Mouse (Mus musculus) brain, embryonic 14.5 days (tissue): ENCODE measurements around the gene Gal3st2. TPM values are rescaled to one million over a fixed set of nuclear protein-coding genes. Genes with fewer than 3 reads are reported as not detected.
A peak's percentile ranks its signal among the peaks of the same experiment; 100 is the strongest.
"Not testable (repeated sequence)": the region's sequence is repeated elsewhere in the genome, so short reads cannot be mapped to it uniquely, and the experiment has no call there.

Experiments used
- DNase-seq: peaks from one replicate; pipeline ENCODE4 v3.0.0-alpha.2; 2011; ENCODE audit warnings: low read depth
- CTCF ChIP-seq: fragments of 200-500 bp; IDR thresholded peaks from 2 replicates; pipeline ENCODE4 v1.5.1; 2012; ENCODE audit warnings: inconsistent platforms, mild to moderate bottlenecking, moderate library complexity, borderline replicate concordance; ENCODE audit not compliant: insufficient read depth, insufficient read length; ENCODE audit errors: extremely low read depth
- POLR2A ChIP-seq: fragments of 200-500 bp; IDR thresholded peaks from 2 replicates; pipeline ENCODE4 v1.6.1; 2012; ENCODE audit warnings: mild to moderate bottlenecking, inconsistent platforms, borderline replicate concordance; ENCODE audit not compliant: poor library complexity, insufficient read depth, insufficient read length, severe bottlenecking; ENCODE audit errors: extremely low read depth
- polyA plus RNA-seq: library from polyadenylated mRNA; depleted of rRNA; stranded (reverse); fragments of >200 nt; gene quantifications from 2 replicates; pipeline ENCODE4 v1.2.3, GENCODE M21; 2012

Gal3st2 gene
- polyA plus RNA-seq, 1 experiment = not detected

DNA sequence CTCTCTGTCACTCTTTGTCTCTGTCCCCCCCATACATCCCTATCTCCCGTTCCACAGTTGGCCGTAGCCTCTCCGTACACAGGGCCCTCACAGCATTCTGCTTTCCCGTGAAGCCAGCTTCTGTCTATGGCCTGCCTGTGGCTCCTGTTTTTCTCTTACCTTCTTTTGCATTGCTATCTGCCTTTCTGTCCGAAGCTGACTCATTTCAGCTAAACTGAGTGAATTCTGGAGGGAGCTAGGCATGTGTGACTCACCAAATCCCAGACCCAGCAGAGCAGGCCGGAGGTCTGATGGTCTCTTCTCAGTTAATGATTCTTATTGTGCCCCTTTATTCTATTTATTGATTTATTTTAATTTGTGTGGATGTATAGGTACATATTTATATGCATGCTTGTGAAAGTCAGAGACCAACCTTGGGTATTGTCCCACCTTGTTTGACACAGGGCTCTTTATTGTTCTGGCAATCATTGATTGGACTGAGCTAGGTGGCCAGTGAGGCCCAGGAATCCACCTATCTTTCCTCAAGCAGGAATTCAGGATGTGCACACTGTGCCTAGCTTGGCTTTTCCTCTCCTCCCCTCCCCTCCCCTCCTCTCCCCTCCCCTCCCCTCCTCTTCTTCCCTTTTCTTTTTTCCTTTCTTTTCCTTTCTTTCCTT lies 25.1 kb upstream of the Gal3st2 start:
- TF ChIP-seq POLR2A = no peak
- TF ChIP-seq CTCF = no peak
- DNase-seq = no peak

DNA sequence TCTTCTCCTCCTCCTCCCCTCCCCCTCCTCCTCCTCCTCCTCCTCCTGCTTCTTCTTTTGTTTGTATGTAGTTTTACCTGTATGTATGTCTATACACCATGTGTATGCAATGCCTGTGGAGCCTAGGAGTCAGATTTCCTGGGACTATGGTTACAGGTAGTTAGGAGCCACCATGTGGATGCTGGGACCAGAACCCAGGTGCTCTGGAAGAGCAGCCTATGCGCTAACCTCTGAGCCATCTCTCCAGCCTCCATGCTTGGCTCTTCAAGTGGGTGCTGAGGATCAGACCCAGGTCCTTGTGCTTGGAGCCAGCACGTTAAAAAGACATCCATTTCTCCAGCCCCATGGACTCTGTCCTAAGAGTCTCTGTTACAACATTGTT lies 24.6 kb upstream of the Gal3st2 start:
- DNase-seq = no peak
- TF ChIP-seq CTCF = no peak
- TF ChIP-seq POLR2A = no peak

DNA sequence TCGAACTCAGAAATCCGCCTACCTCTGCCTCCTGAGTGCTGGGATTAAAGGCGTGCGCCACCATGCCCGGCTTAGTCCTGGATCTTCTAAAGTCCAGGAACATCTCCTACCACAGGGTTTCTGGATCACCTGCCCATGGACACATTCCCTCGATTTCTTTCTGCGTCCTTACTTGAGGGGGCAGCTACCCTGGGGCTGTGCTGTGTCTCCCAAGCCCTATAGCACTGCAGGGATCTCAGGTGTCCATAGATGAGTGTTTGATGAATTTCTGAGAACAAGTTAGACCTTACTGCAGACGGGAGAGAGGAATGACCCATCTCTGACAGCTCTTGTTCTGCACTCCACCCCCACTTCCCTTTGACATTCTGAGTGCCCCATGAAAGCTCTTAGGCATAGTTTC lies 23.8 kb upstream of the Gal3st2 start:
- no peak for TF ChIP-seq CTCF
- no peak for TF ChIP-seq POLR2A
- DNase-seq = no peak

DNA sequence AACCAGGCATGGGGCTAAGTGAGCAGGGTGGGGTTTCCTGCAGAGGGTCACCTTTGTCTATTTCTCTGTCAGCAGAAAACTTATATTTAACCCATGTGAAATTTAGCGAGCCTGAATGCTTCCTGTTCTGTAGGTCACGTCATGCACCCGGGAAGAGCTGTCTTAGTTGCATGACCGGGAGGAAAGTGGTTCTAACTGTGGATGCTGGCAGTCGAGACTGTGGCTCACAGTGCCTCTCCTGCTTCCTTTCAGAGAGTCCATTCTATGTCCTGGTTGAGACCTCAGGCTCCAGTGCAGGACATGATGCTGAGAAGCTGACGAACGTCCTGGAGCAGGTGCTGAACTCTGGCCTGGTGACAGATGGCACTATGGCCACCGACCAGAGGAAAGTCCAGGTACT lies 22.5 kb upstream of the Gal3st2 start:
- DNase-seq = not testable (repeated sequence)

DNA sequence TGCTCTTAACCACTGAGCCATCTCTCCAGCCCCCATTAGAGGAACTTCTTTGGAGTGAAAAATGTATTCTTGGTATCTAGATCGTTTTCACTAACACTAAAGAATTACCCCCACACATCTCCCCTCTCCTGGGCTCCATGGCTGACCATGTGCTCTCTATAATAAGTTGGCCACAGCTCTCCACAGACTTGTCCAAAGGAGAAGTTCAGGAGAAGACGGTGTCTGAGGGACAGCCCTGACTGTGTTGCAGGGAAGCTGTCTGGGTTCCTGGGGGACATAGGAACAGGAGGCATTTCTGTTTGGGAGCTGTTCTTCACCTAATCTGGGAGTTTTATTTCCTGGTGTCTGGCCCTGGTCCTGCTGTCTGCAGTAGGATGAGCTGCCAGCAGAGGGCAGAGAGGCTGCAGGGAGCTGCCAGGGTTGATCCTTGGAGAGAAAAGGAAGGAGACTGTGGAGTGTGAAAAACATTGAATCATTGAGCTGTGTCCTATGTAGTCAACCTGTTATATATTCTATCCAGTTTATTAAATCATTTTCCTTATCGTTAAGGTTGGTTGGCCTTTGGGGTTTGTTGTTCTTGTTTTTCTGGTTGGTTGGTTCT lies 15.2 kb upstream of the Gal3st2 start:
- not testable (repeated sequence) for DNase-seq

DNA sequence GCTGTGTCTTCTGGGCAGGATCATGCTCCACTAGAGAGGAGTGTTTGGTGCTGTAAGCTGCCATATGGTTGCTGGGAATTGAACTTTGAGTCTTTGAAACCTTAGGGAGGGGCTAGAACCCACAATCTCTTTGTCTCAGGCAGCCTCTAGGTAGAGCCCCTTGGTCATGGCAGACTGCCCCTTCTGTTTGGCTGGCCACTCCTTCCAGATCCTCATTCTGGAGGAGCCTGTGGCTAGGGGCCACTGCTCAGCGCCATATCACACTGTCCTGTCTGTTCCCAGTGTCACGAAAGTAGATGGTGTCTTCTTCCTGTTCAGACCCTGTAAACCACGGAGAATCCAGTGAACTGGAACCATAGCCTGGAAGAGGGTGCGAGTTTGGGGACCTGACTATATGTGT lies 5.3 kb upstream of the Gal3st2 start:
- not testable (repeated sequence) for DNase-seq

GRCm38 (mm10) chr1:93857370-93857769 lies 3.7 kb upstream of the Gal3st2 start:
- DNase-seq = peak; percentile 76
- TF ChIP-seq POLR2A (no peak), CTCF (no peak)

DNA sequence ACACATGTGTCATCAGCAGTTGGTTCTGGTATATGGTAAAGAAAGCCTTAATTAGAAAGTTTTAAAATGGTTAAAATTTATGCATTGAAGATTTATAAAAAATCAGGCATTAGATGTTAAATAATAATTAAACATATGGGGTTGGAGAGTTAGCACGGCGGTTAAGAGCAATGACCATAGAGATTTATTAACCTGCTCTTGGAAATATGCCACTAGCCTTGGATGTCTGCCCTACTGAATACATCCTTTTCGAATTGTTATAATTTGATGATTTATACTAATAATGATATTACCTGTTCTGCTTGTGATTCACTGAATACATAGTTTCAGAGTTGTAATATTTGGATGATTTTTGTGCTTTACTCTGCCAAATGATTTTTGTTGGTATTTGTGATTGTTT lies 3.1 kb upstream of the Gal3st2 start:
- DNase-seq = no peak
- TF ChIP-seq POLR2A = no peak

DNA sequence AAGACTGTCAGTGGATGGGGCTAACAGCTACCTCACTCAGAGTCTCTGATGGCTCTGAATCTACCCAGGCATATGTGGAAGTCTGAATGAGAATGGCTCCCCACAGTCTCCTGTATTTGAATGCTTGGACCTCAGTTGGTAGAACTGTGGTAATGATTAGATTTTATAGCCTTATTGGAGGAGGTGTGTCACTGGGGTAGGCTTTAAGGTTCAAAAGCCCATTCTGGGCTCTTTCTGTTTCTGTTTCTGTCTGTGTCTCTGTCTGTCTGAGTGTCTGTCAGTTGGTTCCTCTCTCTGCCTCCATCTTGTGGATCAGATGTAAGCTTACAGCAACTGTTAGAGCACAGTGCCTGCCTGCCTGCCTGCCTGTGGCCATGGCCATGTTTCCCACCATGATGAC lies 1.5 kb upstream of the Gal3st2 start:
- no peak for TF ChIP-seq CTCF
- TF ChIP-seq POLR2A = no peak
- DNase-seq = no peak

DNA sequence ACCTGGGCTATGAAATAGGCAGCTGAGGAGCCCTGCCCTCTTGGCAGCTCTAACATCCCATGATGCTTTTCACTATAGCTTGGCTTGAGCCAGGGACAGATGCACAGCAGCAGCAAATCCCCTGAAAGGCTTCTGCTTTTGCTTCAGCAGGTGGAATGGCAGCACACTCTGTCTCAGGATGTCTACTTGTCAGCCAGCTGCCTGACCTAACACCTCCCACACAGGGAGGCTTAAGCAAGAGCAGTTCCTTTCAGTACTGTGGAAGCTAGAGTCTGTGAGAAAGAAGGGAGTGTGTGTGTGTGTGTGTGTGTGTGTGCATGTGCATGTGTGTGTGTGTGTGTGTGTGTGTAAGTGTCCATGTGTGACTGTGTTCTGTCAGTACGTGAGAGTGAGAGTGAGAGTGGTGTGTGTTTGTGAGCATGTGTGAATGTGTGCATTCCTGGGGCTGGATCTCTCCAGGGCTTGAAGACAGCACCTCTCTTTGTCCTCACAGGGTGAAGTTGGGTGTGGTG lies 10.5 kb downstream of the Gal3st2 start:
- not testable (repeated sequence) for DNase-seq

- DNase-seq = not testable (repeated sequence)
Measured at GRCm38 (mm10) chr1:93874405-93874804, 13.3 kb downstream of the Gal3st2 start.

GRCm38 (mm10) chr1:93881778-93882177 lies 20.7 kb downstream of the Gal3st2 start:
- not testable (repeated sequence) for DNase-seq

- not testable (repeated sequence) for DNase-seq
- peak; percentile 16; the same call in 1 of the 2 replicates for TF ChIP-seq CTCF
Measured at GRCm38 (mm10) chr1:93890936-93891335, 29.8 kb downstream of the Gal3st2 start.

DNA sequence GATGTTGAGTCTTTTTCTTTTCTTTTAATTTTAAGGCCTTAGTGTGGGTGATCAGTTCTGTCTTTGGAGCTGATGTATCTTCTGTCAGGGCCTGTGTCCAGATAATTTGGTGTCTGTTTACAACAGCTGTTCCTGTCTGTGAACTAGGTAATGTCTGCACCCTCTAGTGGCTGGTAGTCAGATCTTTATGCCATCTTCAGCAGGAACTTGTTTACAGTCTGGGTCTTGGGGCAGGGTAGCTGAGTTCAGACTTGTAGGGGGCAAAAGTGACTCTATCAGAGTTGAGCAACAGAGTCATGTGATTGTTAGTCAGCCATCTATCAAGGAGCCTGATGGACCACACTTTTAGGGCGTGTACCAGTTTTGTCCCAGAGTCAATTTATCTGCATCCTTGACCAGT lies 36.3 kb downstream of the Gal3st2 start:
- not testable (repeated sequence) for DNase-seq

GRCm38 (mm10) chr1:93901291-93901690 lies 40.2 kb downstream of the Gal3st2 start:
- not testable (repeated sequence) for DNase-seq

DNA sequence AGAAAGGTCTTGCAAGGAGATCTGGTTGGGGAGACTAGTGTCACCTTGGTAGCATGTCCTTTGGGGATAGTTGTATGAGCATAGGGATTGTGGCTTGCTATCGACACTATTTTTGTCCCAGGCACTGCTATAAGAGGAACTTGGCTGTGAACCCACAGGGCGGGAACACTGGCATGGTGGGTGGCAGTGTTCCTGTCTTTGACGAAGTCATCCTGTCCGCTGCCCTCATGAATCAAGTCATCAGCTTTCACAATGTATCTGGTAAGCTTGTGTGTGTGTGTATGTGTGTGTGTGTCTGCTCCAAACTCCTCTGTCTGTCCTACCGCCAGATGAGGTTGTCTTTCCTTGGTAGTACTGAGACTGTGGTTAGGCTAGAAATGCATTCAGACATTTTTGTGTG lies 45.6 kb downstream of the Gal3st2 start:
- DNase-seq = not testable (repeated sequence)

GRCm38 (mm10) chr1:93908977-93909586 lies 48.0 kb downstream of the Gal3st2 start:
- DNase-seq = not testable (repeated sequence)

- not testable (repeated sequence) for DNase-seq
Measured at GRCm38 (mm10) chr1:93911877-93912276, 50.8 kb downstream of the Gal3st2 start.

- not testable (repeated sequence) for DNase-seq
Measured at GRCm38 (mm10) chr1:93917160-93917559, 56.1 kb downstream of the Gal3st2 start.

- DNase-seq = not testable (repeated sequence)
Measured at GRCm38 (mm10) chr1:93918011-93918410, 56.9 kb downstream of the Gal3st2 start, which contains the start of gene Gal3st2b. Gene Gal3st2b, plus strand, starts transcription at chr1:93918311.
